Mouse (Mus musculus): ENCODE data around the gene Nprl2. TPM values are rescaled to one million over a fixed set of nuclear protein-coding genes. Genes with fewer than 3 reads are reported as not detected.

The Nprl2 gene
- total and polyA plus RNA-seq, 2 experiments from 2014 or later: 22.5 to 56.4 TPM

DNA sequence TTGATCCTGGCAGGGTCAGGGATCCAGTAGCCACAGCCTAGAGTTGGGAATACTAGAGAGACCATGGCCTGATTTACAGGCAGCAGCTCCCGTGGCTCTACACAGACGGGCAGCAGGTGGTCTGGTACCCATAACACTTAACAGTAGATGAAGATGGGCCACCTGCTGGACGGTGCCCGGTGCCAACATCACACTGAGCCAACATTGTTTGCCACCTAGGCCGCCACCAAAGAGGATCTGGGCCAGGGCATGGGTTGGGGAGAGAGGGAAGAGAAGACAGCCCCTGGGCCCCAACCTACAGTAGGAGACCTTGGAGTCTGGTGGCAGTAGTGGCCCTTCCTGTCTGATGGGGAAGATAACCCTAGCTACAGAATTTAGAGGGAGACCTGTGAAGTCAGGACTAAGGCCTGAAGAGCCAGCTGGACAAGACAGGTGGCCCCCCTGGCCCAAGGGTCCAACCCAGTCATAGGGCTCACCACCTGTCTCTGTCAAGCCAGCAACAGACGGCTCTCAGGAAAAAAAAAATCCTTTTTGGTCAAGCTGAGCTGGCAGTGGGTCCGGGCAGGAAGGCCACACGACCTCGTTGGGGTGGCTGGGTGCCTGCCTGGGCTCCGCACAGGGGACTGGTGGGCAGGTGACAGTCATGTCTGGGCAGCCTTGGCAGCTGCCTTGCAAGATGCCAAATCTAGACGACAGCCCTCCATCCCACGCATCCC lies 39.7 kb upstream of the Nprl2 start:
- 86% methylated on average over 12 of the region's 12 CpGs for WGBS
- ATAC-seq (ENCODE audit: insufficient read depth, low read depth): no peak

GRCm38 (mm10) chr9:107504662-107505537 lies 37.1 kb upstream of the Nprl2 start:
- Histone ChIP-seq H3K4me3 (ENCODE audit: low read depth, low read length) (no peak overlapping the region), H3K9ac (replicated peaks; ENCODE audit: low read depth, low read length) (no peak overlapping the region), H3K4me2 (ENCODE audit: low read depth, low read length) (no peak overlapping the region), H3K27me3 (ENCODE audit: control insufficient read depth, insufficient read depth, low read length) (no peaks in the 10 kb centered on the region), H3K36me3 (replicated peaks; ENCODE audit: control insufficient read depth, insufficient read depth, low read length) (no peaks in the 10 kb centered on the region), H3K27ac (ENCODE audit: low read depth) (no peak overlapping the region), H3K4me1 (ENCODE audit: control insufficient read depth, insufficient read depth) (peaks cover 4% of the 10 kb centered on the region; the same call in 1 of the 2 replicates), H3K9me3 (replicated peaks; ENCODE audit: control insufficient read depth, low read length) (no peaks in the 10 kb centered on the region)
- 78% methylated on average over 19 of the region's 19 CpGs for WGBS
- no peak for ATAC-seq (ENCODE audit: insufficient read depth, low read depth)
- DNase-seq (ENCODE audit: low spot score): no peak
- TF ChIP-seq CTCF (IDR thresholded peaks at IDR 0.05; ENCODE audit: low read depth): no peak
- TF ChIP-seq EP300 (IDR thresholded peaks at IDR 0.05; ENCODE audit: low read depth): no peak

More for the DNA sequence above, 39.7 kb upstream of the Nprl2 start:
- Histone ChIP-seq H3K9ac (replicated peaks; ENCODE audit: low read depth, low read length) (no peak overlapping the region), H3K4me2 (ENCODE audit: low read depth, low read length) (no peak overlapping the region), H3K27me3 (ENCODE audit: control insufficient read depth, insufficient read depth, low read length) (no peaks in the 10 kb centered on the region), H3K27ac (ENCODE audit: low read depth) (no peak overlapping the region), H3K4me3 (ENCODE audit: low read depth, low read length) (no peak overlapping the region), H3K9me3 (replicated peaks; ENCODE audit: control insufficient read depth, low read length) (no peaks in the 10 kb centered on the region), H3K36me3 (replicated peaks; ENCODE audit: control insufficient read depth, insufficient read depth, low read length) (no peaks in the 10 kb centered on the region), H3K4me1 (ENCODE audit: control insufficient read depth, insufficient read depth) (peaks cover 4% of the 10 kb centered on the region; the same call in 1 of the 2 replicates)
- DNase-seq (ENCODE audit: low spot score): no peak
- TF ChIP-seq EP300 (IDR thresholded peaks at IDR 0.05; ENCODE audit: low read depth): no peak
- TF ChIP-seq CTCF (IDR thresholded peaks at IDR 0.05; ENCODE audit: low read depth): no peak

- H3K27ac ChIP-seq (ENCODE audit: low read depth): no peak overlapping the region
- 47% methylated on average over 10 of the region's 10 CpGs for WGBS
- H3K27me3 ChIP-seq (ENCODE audit: control insufficient read depth, insufficient read depth, low read length): no peaks in the 10 kb centered on the region
- no peaks in the 10 kb centered on the region for H3K9me3 ChIP-seq (replicated peaks; ENCODE audit: control insufficient read depth, low read length)
- H3K4me2 ChIP-seq (ENCODE audit: low read depth, low read length): no peak overlapping the region
- no peak for DNase-seq (ENCODE audit: low spot score)
- no peaks in the 10 kb centered on the region for H3K36me3 ChIP-seq (replicated peaks; ENCODE audit: control insufficient read depth, insufficient read depth, low read length)
- H3K9ac ChIP-seq (replicated peaks; ENCODE audit: low read depth, low read length): no peak overlapping the region
- H3K4me1 ChIP-seq (ENCODE audit: control insufficient read depth, insufficient read depth): no peaks in the 10 kb centered on the region
- no peak for TF ChIP-seq EP300 (IDR thresholded peaks at IDR 0.05; ENCODE audit: low read depth)
- TF ChIP-seq CTCF (IDR thresholded peaks at IDR 0.05; ENCODE audit: low read depth): no peak
- H3K4me3 ChIP-seq (ENCODE audit: low read depth, low read length): no peak overlapping the region
- no peak for ATAC-seq (ENCODE audit: insufficient read depth, low read depth)
Measured at GRCm38 (mm10) chr9:107508266-107508665, 33.8 kb upstream of the Nprl2 start.

- no peak overlapping the region for H3K4me2 ChIP-seq (ENCODE audit: low read depth, low read length)
- no peak overlapping the region for H3K9ac ChIP-seq (replicated peaks; ENCODE audit: low read depth, low read length)
- no peaks in the 10 kb centered on the region for H3K4me1 ChIP-seq (ENCODE audit: control insufficient read depth, insufficient read depth)
- no peaks in the 10 kb centered on the region for H3K36me3 ChIP-seq (replicated peaks; ENCODE audit: control insufficient read depth, insufficient read depth, low read length)
- TF ChIP-seq CTCF (IDR thresholded peaks at IDR 0.05; ENCODE audit: low read depth) (no peak), EP300 (IDR thresholded peaks at IDR 0.05; ENCODE audit: low read depth) (no peak)
- H3K27me3 ChIP-seq (ENCODE audit: control insufficient read depth, insufficient read depth, low read length): 0 out of 2 replicates have a peak, but pooled peaks cover 3% of the 10 kb centered on the region
- no peak overlapping the region for H3K27ac ChIP-seq (ENCODE audit: low read depth)
- WGBS: 78% methylated on average over 14 of the region's 14 CpGs
- H3K4me3 ChIP-seq (ENCODE audit: low read depth, low read length): no peak overlapping the region
- ATAC-seq (ENCODE audit: insufficient read depth, low read depth): no peak
- no peak for DNase-seq (ENCODE audit: low spot score)
- H3K9me3 ChIP-seq (replicated peaks; ENCODE audit: control insufficient read depth, low read length): no peaks in the 10 kb centered on the region
Measured at GRCm38 (mm10) chr9:107510384-107511100, 31.5 kb upstream of the Nprl2 start.

DNA sequence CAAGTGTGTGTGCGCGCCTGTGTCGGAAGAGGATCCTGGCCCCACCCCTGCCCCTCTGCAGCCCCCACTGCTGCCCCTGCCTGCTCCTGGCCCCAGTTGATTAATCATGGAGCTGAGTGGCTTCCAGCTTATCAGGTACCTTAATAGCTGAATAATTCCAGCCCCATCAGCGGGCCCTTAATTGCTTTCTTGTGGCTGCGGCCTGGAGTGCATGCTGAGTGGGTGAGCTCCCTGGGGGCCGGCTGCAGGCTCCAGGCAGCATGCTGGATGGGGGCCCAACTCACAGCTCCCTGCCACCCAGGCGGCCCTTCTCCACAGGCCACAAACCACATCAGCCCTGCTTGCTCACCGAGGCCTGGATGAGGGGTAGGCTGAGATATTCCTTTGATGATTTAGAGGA lies 30.6 kb upstream of the Nprl2 start:
- no peak for TF ChIP-seq EP300 (IDR thresholded peaks at IDR 0.05; ENCODE audit: low read depth)
- TF ChIP-seq CTCF (IDR thresholded peaks at IDR 0.05; ENCODE audit: low read depth): no peak
- no peak overlapping the region for H3K27ac ChIP-seq (ENCODE audit: low read depth)

More for the DNA sequence above, 30.6 kb upstream of the Nprl2 start:
- no peak overlapping the region for H3K9ac ChIP-seq (replicated peaks; ENCODE audit: low read depth, low read length)
- no peaks in the 10 kb centered on the region for H3K9me3 ChIP-seq (replicated peaks; ENCODE audit: control insufficient read depth, low read length)
- 58% methylated on average over 8 of the region's 8 CpGs for WGBS
- H3K4me1 ChIP-seq (ENCODE audit: control insufficient read depth, insufficient read depth): no peaks in the 10 kb centered on the region
- 0 out of 2 replicates have a peak, but pooled peaks cover 3% of the 10 kb centered on the region for H3K27me3 ChIP-seq (ENCODE audit: control insufficient read depth, insufficient read depth, low read length)
- no peak overlapping the region for H3K4me3 ChIP-seq (ENCODE audit: low read depth, low read length)
- no peak for ATAC-seq (ENCODE audit: insufficient read depth, low read depth)
- H3K36me3 ChIP-seq (replicated peaks; ENCODE audit: control insufficient read depth, insufficient read depth, low read length): no peaks in the 10 kb centered on the region
- no peak for DNase-seq (ENCODE audit: low spot score)
- H3K4me2 ChIP-seq (ENCODE audit: low read depth, low read length): no peak overlapping the region
